Mouse (Mus musculus): ENCODE measurements around the gene Cdc37.

GRCm38 (mm10) chr9:21198960-21199359, 49.2 kb upstream of the Cdc37 start:
- no peak for TF ChIP-seq CTCF (IDR thresholded peaks at IDR 0.05; ENCODE audit: insufficient read depth, low read length)
- no peak for TF ChIP-seq POLR2A (IDR thresholded peaks at IDR 0.05; ENCODE audit: borderline replicate concordance, extremely low read depth, low read depth, low read length)

All from lung, adult 2 months (tissue).